Mouse (Mus musculus) CH12.LX (cell line): ENCODE results near the gene Smim14.

Experiments
- CHD1 ChIP-seq: IDR thresholded peaks from 2 replicates; pipeline ENCODE4 v1.6.1; 2012; ENCODE audit warnings: low read depth, low read length, improper control_type of control experiment, inconsistent platforms
- CHD2 ChIP-seq: IDR thresholded peaks from 2 replicates; pipeline ENCODE4 v1.6.1; 2011; ENCODE audit warnings: low read length, improper control_type of control experiment
- CTCF ChIP-seq, 2 experiments: IDR thresholded peaks in 1 of 2; conservative IDR thresholded peaks in 1 of 2; 2 replicates each; pipeline ENCODE4 v1.5.1; 2011 to 2012; ENCODE audit warnings: low read depth in 2 of 2, low read length in 2 of 2, improper control_type of control experiment in 1 of 2, inconsistent platforms in 1 of 2, mild to moderate bottlenecking in 1 of 2, moderate library complexity in 1 of 2
- EP300 ChIP-seq: IDR thresholded peaks from 2 replicates; pipeline ENCODE4 v1.6.1; 2011; ENCODE audit warnings: low read length, improper control_type of control experiment
- ETS1 ChIP-seq: conservative IDR thresholded peaks from 2 replicates; pipeline ENCODE4 v1.6.1; 2012; ENCODE audit warnings: low read depth, mild to moderate bottlenecking, inconsistent platforms, low read length, improper control_type of control experiment, moderate library complexity
- HCFC1 ChIP-seq: IDR thresholded peaks from 2 replicates; pipeline ENCODE4 v1.6.1; 2012; ENCODE audit warnings: low read depth, mild to moderate bottlenecking, inconsistent platforms, low read length, improper control_type of control experiment
- MAX ChIP-seq: IDR thresholded peaks from 2 replicates; pipeline ENCODE4 v1.6.1; 2011; ENCODE audit warnings: low read length, improper control_type of control experiment
- POLR2A ChIP-seq: IDR thresholded peaks from 2 replicates; pipeline ENCODE4 v1.6.1; 2011; ENCODE audit warnings: low read depth, mild to moderate bottlenecking, improper control_type of control experiment, low read length
- RAD21 ChIP-seq: IDR thresholded peaks from 2 replicates; pipeline ENCODE4 v1.6.1; 2011; ENCODE audit warnings: low read depth, mild to moderate bottlenecking, low read length, improper control_type of control experiment, moderate library complexity
- RCOR1 ChIP-seq: conservative IDR thresholded peaks from 2 replicates; pipeline ENCODE4 v1.6.1; 2012; ENCODE audit warnings: low read depth, mild to moderate bottlenecking, inconsistent platforms, low read length, improper control_type of control experiment
- SMC3 ChIP-seq: IDR thresholded peaks from 2 replicates; pipeline ENCODE4 v1.6.1; 2011; ENCODE audit warnings: low read depth, low read length, improper control_type of control experiment
- ZC3H11A ChIP-seq: IDR thresholded peaks from 2 replicates; pipeline ENCODE4 v1.6.1; 2012; ENCODE audit warnings: low read depth, mild to moderate bottlenecking, inconsistent platforms, low read length, improper control_type of control experiment
- ZKSCAN1 ChIP-seq: IDR thresholded peaks from 2 replicates; pipeline ENCODE4 v1.6.1; 2012; ENCODE audit warnings: low read depth, inconsistent platforms, low read length, improper control_type of control experiment, borderline replicate concordance
- ZMIZ1 ChIP-seq: IDR thresholded peaks from 2 replicates; pipeline ENCODE4 v1.6.1; 2012; ENCODE audit warnings: low read depth, mild to moderate bottlenecking, inconsistent platforms, low read length, improper control_type of control experiment

DNA sequence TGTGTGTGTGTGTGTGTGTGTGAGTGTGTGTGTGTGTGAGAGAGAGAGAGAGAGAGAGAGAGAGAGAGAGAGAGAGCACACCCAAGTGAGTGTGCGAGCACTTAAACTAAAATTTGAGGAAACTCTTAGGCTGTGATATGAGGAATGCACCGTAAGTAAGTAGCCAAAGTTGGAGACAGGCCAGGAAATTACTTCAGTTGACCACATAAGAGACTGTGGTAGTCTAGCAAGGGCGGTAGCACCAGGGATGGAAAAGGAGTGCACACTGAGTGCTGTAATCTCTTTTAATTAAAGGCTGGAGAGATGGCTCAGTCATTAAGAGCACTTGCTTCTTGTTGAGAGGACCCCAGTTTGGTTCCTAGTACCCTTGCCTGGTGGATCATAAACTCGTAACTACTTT lies 47.2 kb downstream of the Smim14 start:
- TF ChIP-seq ETS1 (no peak), RCOR1 (no peak), HCFC1 (no peak), POLR2A (no peak), MAX (no peak), ZMIZ1 (no peak), EP300 (no peak), CHD1 (no peak), CTCF (conservative IDR thresholded peaks at IDR 0.05 in 1 of 2, IDR thresholded peaks at IDR 0.05 in 1 of 2; ENCODE audit: low read depth in 2 of 2, low read length in 2 of 2) (no peak), RAD21 (no peak), ZKSCAN1 (no peak), CHD2 (no peak), ZC3H11A (no peak), SMC3 (no peak)
